Mouse (Mus musculus): ENCODE data around the gene Ppp1r14a. TPM values are rescaled to one million over a fixed set of nuclear protein-coding genes. Genes with fewer than 3 reads are reported as not detected.

The Ppp1r14a gene
- total RNA-seq, 2 experiments from 2014 or later: 15.9 to 24.7 TPM

GRCm38 (mm10) chr7:29276715-29277114 is 12.4 kb upstream of the Ppp1r14a start:
- intact Hi-C loops (cut with DNase I): no loop called here

GRCm38 (mm10) chr7:29277510-29277909 is 11.6 kb upstream of the Ppp1r14a start:
- intact Hi-C loops (cut with DNase I): no loop called here
- no peak for DNase-seq (ENCODE audit: low spot score in 2 of 2)

More at GRCm38 (mm10) chr7:29276715-29277114, 12.4 kb upstream of the Ppp1r14a start:
- DNase-seq (ENCODE audit: low spot score in 2 of 2): no peak

DNA sequence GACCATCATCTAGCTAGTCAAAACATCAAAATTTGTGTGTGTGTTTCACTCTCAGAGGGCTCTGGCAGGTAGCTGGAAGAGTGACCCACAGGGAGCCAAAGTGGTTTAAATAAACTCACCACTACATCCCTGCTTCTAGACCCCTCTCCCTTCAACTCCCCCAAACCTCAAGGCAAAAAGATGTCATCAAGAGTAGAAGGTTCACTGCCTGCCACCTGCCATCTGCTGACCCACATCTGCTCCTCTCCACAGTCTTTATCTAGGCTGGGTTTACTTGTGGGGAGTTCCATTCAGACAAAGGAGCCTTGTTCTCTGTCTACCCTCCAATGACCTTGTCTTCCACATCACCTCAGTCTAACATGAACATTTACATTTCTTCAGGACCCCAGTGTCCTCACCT is 9.8 kb upstream of the Ppp1r14a start:
- intact Hi-C loops (cut with DNase I): no loop called here
- no peak for DNase-seq (ENCODE audit: low spot score in 2 of 2)

DNA sequence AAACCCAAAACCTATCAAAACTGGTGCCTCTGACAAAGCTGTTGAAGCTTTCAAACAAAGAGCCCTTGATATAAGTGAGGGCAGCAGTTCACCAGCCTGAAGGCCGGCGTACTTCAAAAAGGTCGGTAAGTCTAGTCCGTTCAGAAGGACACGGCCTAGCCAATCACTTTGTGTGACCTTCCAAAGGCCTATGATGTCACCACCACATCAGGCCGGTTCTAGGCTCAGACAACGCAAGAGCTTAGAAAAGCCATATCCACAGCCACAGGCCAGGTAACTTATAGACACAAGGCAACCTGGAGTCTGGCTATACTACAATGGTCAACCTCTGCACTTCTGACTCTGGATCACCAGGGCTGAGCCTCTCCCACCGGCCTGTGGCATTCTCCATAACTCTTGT is 9.2 kb upstream of the Ppp1r14a start:
- intact Hi-C loops (cut with DNase I): no loop called here
- DNase-seq (ENCODE audit: low spot score in 2 of 2): no peak

GRCm38 (mm10) chr7:29280801-29281200 is 8.3 kb upstream of the Ppp1r14a start:
- no peak for DNase-seq (ENCODE audit: low spot score in 2 of 2)
- intact Hi-C loops (cut with DNase I): no loop called here

DNA sequence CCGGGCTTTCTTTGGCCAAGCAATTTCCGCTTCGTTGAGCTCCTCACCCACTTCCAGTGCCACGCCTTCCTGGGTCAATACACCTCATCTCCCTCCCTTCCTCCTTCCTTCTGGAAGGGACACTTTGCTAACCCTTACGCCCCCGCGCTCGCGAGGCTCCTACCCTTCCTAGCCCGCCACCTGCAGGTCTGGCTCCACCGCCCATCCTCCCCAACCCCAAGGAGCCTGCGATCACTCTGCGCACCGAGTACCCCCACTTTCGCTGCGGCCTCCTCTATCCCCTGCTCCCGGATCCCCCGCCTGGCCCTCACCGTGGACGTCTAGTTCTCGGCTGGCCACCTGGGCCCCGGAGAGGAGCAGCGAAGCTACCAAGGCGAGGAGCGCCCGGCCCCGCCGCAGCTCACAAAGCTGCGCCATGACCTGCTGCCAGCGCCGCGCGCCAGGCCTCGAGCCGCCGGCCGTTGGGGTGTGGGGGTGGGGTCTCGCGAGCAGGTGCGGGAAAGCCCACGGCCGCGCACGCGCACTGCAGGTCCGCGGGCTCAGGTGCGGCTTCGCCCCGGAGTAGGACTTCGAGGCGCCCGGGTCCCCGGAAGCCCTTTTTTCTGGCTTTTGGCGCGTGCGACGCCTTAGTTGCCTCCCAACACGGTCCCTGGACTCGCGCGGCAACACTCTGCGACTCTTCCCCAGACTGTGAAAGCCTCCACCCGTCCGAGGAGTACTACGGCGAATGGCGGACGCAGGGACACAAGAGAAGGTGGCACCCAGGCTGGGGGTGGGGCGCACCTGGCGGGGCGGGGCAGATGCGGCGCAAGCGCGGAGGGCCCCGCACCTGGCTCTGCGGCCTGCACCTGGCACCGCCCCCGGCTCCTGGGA is 7.7 kb upstream of the Ppp1r14a start, which contains the start of gene Spint2:
Gene Spint2, minus strand, starts transcription at position 712 of the 873 bp plus-strand sequence.
- DNase-seq (ENCODE audit: low spot score in 2 of 2): peak in 1 of 2 experiments; percentile 54
- intact Hi-C loops (cut with DNase I): no loop called here

DNA sequence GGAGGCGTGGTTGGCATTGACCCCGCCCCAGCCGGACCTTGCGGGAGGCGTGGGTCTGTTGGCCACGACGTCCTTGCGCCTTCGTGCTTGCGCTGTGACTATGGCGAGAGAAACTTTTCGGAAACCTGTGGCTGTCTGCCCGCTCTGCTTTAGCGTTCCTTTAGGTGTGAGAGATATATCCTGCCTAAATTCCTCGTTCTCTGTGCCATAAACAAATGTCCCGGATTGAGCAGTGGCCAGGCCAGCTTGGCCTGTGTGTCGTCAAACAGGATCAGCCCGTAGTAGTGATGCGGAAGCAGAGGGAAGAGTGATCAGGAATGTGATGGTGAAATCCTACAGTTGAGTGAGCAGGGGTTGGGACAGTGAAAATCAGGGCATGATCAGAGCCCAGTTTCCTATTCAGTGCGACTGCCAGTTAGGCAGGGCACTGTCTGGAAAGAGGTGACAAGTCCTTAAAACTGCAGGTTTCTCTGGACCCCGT is 7.0 kb upstream of the Ppp1r14a start:
- intact Hi-C loops (cut with DNase I): no loop called here
- DNase-seq (ENCODE audit: low spot score in 2 of 2): no peak

- no peak for DNase-seq (ENCODE audit: low spot score in 2 of 2)
- intact Hi-C loops (cut with DNase I): no loop called here
These were observed 5.2 kb upstream of the Ppp1r14a start for GRCm38 (mm10) chr7:29283876-29284275.

DNA sequence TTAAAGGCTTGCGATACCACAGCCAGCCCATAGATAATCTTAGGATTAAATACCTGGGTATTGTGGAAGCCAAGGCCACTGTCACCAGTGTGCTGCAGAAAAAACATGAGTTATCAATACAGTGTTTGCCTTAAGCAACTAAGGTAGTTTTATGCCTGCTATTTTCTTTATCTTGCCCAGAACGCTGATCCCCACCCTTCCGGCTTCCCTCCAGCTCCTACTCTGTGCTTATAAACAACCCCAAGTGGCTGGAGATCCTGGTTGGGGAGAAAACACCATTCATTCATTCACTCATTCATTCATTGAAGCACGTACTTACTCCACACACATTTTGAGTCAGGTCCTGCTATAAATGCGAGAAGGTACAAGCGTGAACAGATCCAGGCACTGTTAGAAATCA is 4.6 kb upstream of the Ppp1r14a start:
- DNase-seq (ENCODE audit: low spot score in 2 of 2): no peak
- intact Hi-C loops (cut with DNase I): no loop called here

DNA sequence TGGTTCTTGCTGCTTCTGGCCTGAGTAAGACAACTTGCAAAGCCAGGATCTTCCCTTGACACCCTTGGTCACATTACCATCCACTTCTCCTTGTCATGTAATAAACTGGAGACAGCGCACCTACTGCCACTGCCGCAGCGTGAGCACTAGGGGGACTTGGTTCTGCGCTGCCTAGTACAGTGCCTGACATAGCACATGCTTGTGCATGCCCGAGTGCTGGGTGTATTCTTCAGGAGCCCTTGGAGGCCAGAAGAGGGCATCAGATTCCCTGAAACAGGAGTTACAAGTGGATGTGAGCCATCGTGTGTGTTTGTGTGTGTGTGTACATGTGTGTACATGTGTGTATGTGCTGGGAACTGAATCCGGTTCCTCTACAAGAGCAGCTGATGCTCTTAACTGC is 1.6 kb upstream of the Ppp1r14a start:
- intact Hi-C loops (cut with DNase I): no loop called here
- no peak for DNase-seq (ENCODE audit: low spot score in 2 of 2)

DNA sequence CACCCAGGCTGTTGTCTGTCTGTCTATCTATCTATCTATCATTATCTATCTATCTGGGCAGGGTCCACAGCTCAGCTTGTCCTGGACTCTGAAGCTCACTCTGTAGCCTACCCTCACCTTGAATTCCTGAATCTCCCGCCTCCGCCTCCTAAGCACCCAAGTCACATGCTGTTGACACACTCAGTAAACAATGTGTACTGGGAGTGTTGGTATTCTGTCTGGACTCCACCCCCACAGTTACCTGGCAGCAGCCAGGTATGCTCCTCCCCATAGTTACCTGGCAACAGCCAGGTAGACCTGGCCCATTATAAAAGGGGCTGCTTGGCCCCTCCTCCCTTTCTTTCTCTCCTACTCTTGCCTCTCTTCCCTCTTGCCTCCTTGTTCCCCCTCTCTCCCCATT is 1.0 kb upstream of the Ppp1r14a start:
- intact Hi-C loops (cut with DNase I): no loop called here
- no peak for DNase-seq (ENCODE audit: low spot score in 2 of 2)

DNA sequence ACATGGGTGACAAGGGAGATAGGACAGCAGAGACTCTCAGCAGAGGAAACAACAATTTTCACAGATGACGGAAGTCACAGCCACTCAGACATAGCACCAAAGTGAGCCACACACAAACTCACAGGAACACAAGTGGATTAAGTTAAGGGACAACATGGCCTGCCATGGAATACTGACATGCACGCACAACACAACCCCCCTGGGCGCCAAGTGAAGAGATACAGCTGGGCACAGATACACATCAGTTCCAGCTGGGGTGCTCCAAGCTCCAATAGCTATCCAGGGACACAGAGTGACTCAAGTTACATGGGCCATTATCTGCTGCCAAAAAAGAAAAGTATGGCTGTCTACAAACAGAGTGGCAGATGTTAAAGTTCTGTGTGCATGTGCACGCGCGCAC is 748 bp downstream of the Ppp1r14a start:
- intact Hi-C loops (cut with DNase I): loop anchor here (5.0 kb wide), 1 partner anchor 43 kb away; the partner anchor contains the start of gene 2200002D01Rik
- no peak for DNase-seq (ENCODE audit: low spot score in 2 of 2)

DNA sequence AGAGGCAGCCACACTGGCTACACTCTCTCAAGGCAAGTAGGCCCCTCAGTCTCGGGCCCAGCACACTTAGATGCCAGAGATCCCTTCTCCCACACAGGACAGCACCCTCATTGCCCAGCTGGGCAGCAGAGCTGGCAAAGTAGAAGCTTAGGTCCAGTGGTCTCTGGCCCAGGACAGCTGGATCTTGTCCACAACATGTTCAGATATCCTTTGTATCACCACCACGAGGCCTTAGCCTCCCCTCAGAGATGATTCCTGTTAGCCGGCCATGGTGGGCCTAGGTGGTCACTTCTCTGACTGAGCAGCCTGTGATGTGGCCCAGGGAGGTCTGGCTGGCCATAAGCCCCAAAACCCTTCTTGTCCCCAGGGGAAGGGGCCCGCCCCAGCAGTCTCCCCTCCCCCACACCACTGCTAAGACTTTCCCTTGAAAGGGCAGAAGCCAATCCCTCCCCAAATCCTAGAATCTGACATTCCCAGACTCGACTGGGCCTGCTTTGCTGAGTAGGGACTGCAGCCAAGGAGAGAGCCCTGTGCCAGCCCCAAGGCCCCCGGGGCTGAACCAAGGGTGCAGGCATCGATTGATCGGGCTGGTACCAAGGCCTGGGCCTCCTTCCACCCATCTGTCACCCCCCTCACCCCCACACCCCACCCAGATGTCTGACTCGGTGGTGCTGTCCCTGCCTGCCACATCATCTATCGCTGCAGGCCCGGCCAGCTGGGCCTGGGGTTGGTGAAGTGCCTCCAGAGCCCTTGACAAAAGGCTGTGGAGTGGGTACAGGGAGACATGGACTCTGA is 1.8 kb downstream of the Ppp1r14a start:
- intact Hi-C loops (cut with DNase I): loop anchor here (5.0 kb wide), 1 partner anchor 44 kb away; the partner anchor contains the start of gene 2200002D01Rik
- DNase-seq (ENCODE audit: low spot score in 2 of 2): no peak

DNA sequence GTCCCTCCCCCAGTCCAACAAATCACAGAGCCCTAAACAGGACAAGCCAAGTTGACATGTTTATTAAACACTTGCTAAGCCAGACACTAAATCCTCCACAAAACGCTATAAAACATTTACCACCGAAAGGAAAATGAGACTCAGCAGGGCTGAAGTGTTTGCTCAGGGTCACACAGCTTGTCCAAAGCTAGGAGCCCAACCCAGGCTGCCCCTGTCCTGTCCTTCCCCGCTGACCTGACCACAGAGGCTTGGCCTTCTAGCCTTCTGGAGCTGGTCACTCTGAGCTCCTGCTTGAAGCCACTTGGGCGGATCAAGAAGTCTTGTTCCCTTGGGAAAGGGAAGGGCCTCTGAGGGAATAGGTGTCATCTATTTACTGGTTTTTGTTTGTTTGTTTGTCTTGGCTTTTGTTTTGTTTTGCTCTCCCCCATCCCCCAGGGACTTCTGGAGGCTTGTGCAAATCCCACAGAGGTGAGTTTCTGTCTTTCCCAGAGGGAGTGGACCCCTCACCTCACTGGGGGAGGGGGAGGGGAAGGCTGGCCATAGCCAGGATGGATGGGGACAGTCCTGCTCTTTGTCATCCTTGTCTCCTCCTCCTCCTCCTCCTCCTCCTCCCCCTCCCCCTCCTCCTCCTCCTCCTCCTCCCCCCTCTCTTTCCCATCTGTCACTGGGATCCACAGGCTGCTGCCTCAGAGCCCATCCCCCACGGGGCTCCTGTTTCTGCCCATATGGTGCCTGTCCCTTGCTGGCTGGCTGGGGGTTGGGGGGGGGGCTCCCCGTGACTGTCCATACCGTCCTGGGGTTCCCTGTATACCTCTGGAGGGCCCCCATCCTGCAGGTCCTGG is 2.7 kb downstream of the Ppp1r14a start:
- no peak for DNase-seq (ENCODE audit: low spot score in 2 of 2)
- intact Hi-C loops (cut with DNase I): loop anchor here (5.0 kb wide), 1 partner anchor 45 kb away; the partner anchor contains the start of gene 2200002D01Rik

DNA sequence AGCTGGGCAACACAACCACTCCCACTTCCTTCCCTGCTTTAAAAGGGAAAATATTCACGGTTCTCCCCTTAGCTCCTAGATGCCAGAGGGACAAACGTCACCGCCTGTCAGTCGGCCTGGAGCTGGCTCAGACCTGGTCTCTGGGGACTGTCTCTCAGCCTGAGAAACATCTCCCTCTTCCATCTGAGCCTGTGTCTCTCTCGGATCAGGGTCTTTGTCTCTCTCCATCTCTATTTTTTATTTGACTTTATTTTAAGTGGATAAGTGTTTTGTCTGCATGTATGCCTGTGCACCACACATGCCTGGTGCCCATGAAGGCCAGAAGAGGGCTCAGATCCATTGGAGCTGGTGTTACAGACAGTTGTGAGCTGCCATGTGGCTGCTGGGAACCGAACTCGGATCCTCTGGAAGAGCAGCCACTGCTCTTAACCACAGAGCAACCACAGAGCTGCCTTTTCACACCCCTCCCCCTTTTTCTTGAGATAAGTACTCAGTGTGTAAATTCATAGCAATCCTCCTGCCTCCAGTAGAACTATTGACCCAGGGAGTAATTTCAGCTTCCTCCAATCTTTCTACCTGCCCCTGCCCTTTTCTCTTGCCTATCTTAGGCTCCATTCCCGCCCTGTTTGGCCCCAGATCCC is 3.5 kb downstream of the Ppp1r14a start:
- intact Hi-C loops (cut with DNase I): loop anchor here (5.0 kb wide), 1 partner anchor 45 kb away; the partner anchor contains the start of gene 2200002D01Rik
- DNase-seq (ENCODE audit: low spot score in 2 of 2): no peak

- DNase-seq (ENCODE audit: low spot score in 2 of 2): no peak
- intact Hi-C loops (cut with DNase I): loop anchor here (5.0 kb wide), 1 partner anchor 46 kb away; the partner anchor contains the start of gene 2200002D01Rik
These were observed 4.3 kb downstream of the Ppp1r14a start for GRCm38 (mm10) chr7:29293131-29294065.

DNA sequence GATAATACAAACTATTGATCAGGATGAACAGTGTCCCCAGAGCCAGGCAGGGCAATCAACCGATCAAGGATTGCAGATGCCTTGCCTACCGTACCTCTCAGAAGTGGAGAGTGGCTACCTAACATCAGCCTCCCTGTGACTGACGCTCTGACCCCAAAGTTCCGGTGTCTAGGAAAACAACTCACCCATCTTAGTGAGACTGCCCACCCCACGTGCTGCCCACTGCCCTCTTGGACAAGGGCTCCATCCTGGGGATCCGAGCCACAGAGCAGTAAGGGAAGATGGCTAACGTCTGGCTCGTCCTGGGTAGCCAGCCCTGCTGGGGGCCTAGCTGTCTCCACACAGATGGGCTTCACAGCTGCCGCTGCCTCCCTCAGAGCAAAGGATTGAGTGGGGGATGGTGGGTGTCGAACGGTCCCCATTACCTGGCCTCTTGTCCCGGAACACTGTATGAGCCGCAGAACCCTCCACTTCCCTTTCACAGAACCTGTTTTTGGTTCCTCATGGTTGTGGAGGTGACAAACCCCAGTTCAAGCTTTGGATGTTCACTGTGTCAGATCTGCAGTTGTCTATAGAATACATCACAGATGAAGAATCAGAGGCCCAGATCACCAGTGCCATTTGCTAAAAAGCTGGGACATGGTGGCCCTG is 5.1 kb downstream of the Ppp1r14a start:
- DNase-seq (ENCODE audit: low spot score in 2 of 2): no peak
- intact Hi-C loops (cut with DNase I): loop anchor here (5.0 kb wide), 1 partner anchor 47 kb away; the partner anchor contains the start of gene 2200002D01Rik
